Mouse (Mus musculus) small intestine, adult 10 weeks (tissue): ENCODE data around the gene Lonp2. TPM values are rescaled to one million over a fixed set of nuclear protein-coding genes. Genes with fewer than 3 reads are reported as not detected.

Experiments
- polyA plus RNA-seq: library from polyadenylated mRNA; stranded (reverse); fragments of 350-450 nt; fragmentation: Illumina TruSeq; extraction: RNeasy Lipid Tissue Mini Kit (QIAGEN cat#74804); gene quantifications from one replicate; pipeline ENCODE4 v1.2.3, GENCODE M21; 2014; ENCODE audit warnings: low replicate concordance

Lonp2 gene
- polyA plus RNA-seq: 84.3 TPM

GRCm38 (mm10) chr8:86623911-86624731, at the start of gene Lonp2:
Gene Lonp2 (plus strand): TSS chr8:86624043.

DNA sequence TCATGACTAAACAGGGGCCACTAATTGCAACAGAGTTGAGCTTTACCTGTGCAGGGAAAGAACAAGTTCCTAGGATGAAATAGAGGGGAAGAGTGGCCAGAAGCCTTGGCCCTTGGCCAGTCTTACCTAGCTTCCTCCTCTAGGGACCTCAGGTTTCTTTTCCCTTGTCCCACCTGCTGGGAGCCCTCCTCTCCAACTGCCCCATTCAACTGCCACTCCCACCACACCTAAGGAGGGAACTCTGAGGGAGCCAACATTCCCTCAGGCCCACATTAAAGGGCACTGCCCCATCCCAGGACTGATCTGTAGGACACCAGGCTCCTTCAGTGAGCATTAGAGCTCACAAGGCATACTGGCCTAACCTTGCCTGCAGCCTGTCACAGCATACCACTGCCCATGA, 43.4 kb upstream of the Lonp2 start, which contains the start of gene Abcc12:
Gene Abcc12 (minus strand): TSS at position 229 of the 400 bp plus-strand sequence.

GRCm38 (mm10) chr8:86745221-86745934, 121.5 kb downstream of the Lonp2 start, which contains the start of the genes Gm10638 and Siah1a:
Gene Gm10638 (plus strand): TSS chr8:86745699.
Gene Siah1a (minus strand): TSS chr8:86745934.

Other genes with a start within 250 kb of the Lonp2 start
- not detected for gene Abcc12, start 43.4 kb upstream of the Lonp2 start, polyA plus RNA-seq
- not detected for gene Gm10638, start 121.7 kb downstream of the Lonp2 start, polyA plus RNA-seq
- gene Siah1a, start 121.9 kb downstream of the Lonp2 start, polyA plus RNA-seq: 48.7 TPM